ENCODE assay signal across 29 mouse cellular contexts in the genomic region with DNA sequence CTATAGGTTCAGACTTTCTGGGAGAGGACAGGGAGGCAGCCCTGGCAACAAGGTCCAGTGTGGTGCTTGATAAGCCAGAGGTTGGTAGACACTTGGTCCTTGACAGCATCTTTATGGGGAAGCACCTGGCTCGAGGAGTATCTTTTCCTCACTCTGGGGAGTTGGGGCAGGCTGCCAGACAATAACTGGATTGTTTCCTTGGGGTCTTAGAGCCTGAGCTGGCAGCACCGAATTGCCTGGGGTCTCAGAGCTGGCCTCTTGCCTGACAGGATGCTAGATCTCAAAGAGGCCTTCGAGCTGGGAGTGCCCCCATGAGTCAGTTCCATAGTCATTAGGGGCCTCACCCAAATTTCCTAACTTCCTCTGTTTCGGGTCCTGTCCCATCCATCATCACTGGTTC. TPM values are rescaled to one million over a fixed set of nuclear protein-coding genes. Genes with fewer than 3 reads are reported as not detected.
DNase-seq lines count a peak whose midpoint lies in the region; ATAC-seq and TF ChIP-seq lines count a peak whose summit lies in the region.
"Had no signal": no experiment of that assay in that cellular context is flagged by ENCODE, and none has a peak within 500 bp of the region (broad histone marks: within the 10 kb centered on the region; RNA-seq: fewer than 3 reads in every experiment).

No protein-coding gene starts in this region.

- TF ChIP-seq EP300 in liver, postnatal 0 days (IDR thresholded peaks at IDR 0.05; ENCODE audit: low read depth), result no peak

- H3K9me3 ChIP-seq in heart, embryonic 10.5 days, result no peaks in the 10 kb centered on the region
- no peaks in the 10 kb centered on the region for H3K9me3 ChIP-seq in limb, embryonic 15.5 days
- H3K9me3 ChIP-seq in liver, postnatal 0 days (ENCODE audit: low read length), result no peaks in the 10 kb centered on the region
- H3K9me3 ChIP-seq: forebrain, embryonic 15.5 days; hindbrain, embryonic 13.5 days; kidney, embryonic 15.5 days; megakaryocyte, embryonic 14.5 days; midbrain, embryonic 13.5 days; neural tube, embryonic 13.5 days; stomach, embryonic 15.5 days had no signal

- no peak overlapping the region for H3K9ac ChIP-seq in limb, embryonic 15.5 days
- no peak overlapping the region for H3K9ac ChIP-seq in liver, postnatal 0 days (replicated peaks)
- H3K9ac ChIP-seq: forebrain, embryonic 15.5 days; hindbrain, embryonic 13.5 days; kidney, embryonic 15.5 days; lung, embryonic 14.5 days; midbrain, embryonic 13.5 days; stomach, embryonic 15.5 days had no signal

- H3K4me1 ChIP-seq in heart, embryonic 10.5 days, result peaks cover 63% of the 10 kb centered on the region
- peaks cover 39% of the 10 kb centered on the region for H3K4me1 ChIP-seq in limb, embryonic 15.5 days
- peaks cover 52% of the 10 kb centered on the region for H3K4me1 ChIP-seq in liver, postnatal 0 days (ENCODE audit: insufficient read depth)

- H3K4me2 ChIP-seq in limb, embryonic 15.5 days, result no peak overlapping the region
- 0 out of 2 replicates have a peak overlapping the region, but pooled peaks have one; percentile 2 for H3K4me2 ChIP-seq in liver, postnatal 0 days (ENCODE audit: low read depth, low read length)
- H3K4me2 ChIP-seq: forebrain, embryonic 15.5 days; hindbrain, embryonic 13.5 days; midbrain, embryonic 13.5 days; neural tube, embryonic 13.5 days had no signal

- H3K4me3 ChIP-seq in heart, embryonic 10.5 days, result no peak overlapping the region
- H3K4me3 ChIP-seq in limb, embryonic 15.5 days, result no peak overlapping the region
- no peak overlapping the region for H3K4me3 ChIP-seq in liver, postnatal 0 days (ENCODE audit: low read depth, low read length)
- H3K4me3 ChIP-seq: forebrain, embryonic 15.5 days; hindbrain, embryonic 13.5 days; kidney, embryonic 15.5 days; left cerebral cortex, adult 2 months; megakaryocyte, embryonic 14.5 days; midbrain, embryonic 13.5 days; neural tube, embryonic 13.5 days; stomach, embryonic 15.5 days had no signal

- peak overlapping the region; percentile 17; the same call in 1 of the 2 replicates for H3K27ac ChIP-seq in heart, embryonic 10.5 days
- H3K27ac ChIP-seq in limb, embryonic 15.5 days, result peak overlapping the region; percentile 17; the same call in 1 of the 2 replicates
- 0 out of 2 replicates have a peak overlapping the region, but pooled peaks have one; percentile 35 for H3K27ac ChIP-seq in liver, postnatal 0 days (ENCODE audit: low read depth)
- H3K27ac ChIP-seq: forebrain, embryonic 15.5 days; left cerebral cortex, adult 2 months; midbrain, embryonic 13.5 days; neural tube, embryonic 13.5 days had no signal

- no peaks in the 10 kb centered on the region for H3K36me3 ChIP-seq in heart, embryonic 10.5 days
- no peaks in the 10 kb centered on the region for H3K36me3 ChIP-seq in limb, embryonic 15.5 days
- 0 out of 2 replicates have a peak, but pooled peaks cover 3% of the 10 kb centered on the region for H3K36me3 ChIP-seq in liver, postnatal 0 days (replicated peaks; ENCODE audit: insufficient read depth, low read length)
- H3K36me3 ChIP-seq: forebrain, embryonic 15.5 days; hindbrain, embryonic 13.5 days; kidney, embryonic 15.5 days; midbrain, embryonic 13.5 days; neural tube, embryonic 13.5 days; stomach, embryonic 15.5 days had no signal

- no peak for ATAC-seq in limb, embryonic 15.5 days (ENCODE audit: insufficient number of reproducible peaks, low FRiP score, low TSS enrichment, low read depth)
- no peak for ATAC-seq in liver, postnatal 0 days
- ATAC-seq: forebrain, embryonic 15.5 days; midbrain, embryonic 13.5 days had no signal

- WGBS in heart, embryonic 10.5 days, result 63% methylated on average over 4 of the region's 4 CpGs
- WGBS in limb, embryonic 15.5 days, result 29% methylated on average over 4 of the region's 4 CpGs
- 36% methylated on average over 4 of the region's 4 CpGs for WGBS in liver, postnatal 0 days (ENCODE audit: insufficient replicate concordance)

- DNase-seq in heart, embryonic 10.5 days (ENCODE audit: low spot score), result no peak
- no peak for DNase-seq in heart, adult 18-20 months
- DNase-seq in brain, embryonic 14.5 days (ENCODE audit: low read depth), result peak; percentile 25
- DNase-seq in liver, postnatal 0 days, result no peak
- DNase-seq in frontal cortex, postnatal 36 days (ENCODE audit: low spot score in 2 of 2), result no peak
- no peak for DNase-seq in cerebellum, postnatal 4 days (ENCODE audit: low spot score in 2 of 2)
- no peak for DNase-seq in retina, embryonic 14.5 days (ENCODE audit: low spot score)
- DNase-seq: adrenal gland, postnatal 25 days; B cell, adult 2 months; cerebellum, adult 9-10 months; gastrocnemius, postnatal 10 days; kidney, adult 11 months; kidney, postnatal 36 days; left cerebral cortex, postnatal 4 days; lung, embryonic 14.5 days; lung, postnatal 36 days; thymus, postnatal 36 days had no signal

- no peak for TF ChIP-seq POLR2A in brain, embryonic 14.5 days (IDR thresholded peaks at IDR 0.05; ENCODE audit: borderline replicate concordance, extremely low read depth, insufficient read depth, insufficient read length, poor library complexity, severe bottlenecking)

- TF ChIP-seq CTCF in brain, embryonic 14.5 days (IDR thresholded peaks at IDR 0.05; ENCODE audit: borderline replicate concordance, extremely low read depth, insufficient read depth, insufficient read length), result no peak
- TF ChIP-seq CTCF in liver, postnatal 0 days (IDR thresholded peaks at IDR 0.05; ENCODE audit: low read depth), result no peak

- no peaks in the 10 kb centered on the region for H3K27me3 ChIP-seq in heart, embryonic 10.5 days (ENCODE audit: insufficient read depth, poor library complexity, severe bottlenecking)
- H3K27me3 ChIP-seq in limb, embryonic 15.5 days, result no peaks in the 10 kb centered on the region
- no peaks in the 10 kb centered on the region for H3K27me3 ChIP-seq in liver, postnatal 0 days (ENCODE audit: insufficient read depth, low read length)
- H3K27me3 ChIP-seq: kidney, embryonic 15.5 days; stomach, embryonic 15.5 days had no signal

RNA-seq across cellular contexts. Expression of a gene that starts 1.6 kb away (rescaled TPM):
- polyA plus RNA-seq in heart, embryonic 10.5 days (2016; fragmentation: Nextera tagmentation; extraction: Ambion mirVana), result 31.1 and 39.8 TPM in 2 replicates
- total RNA-seq in heart, adult 18-20 months (2021), result 1 to 10 TPM; 6.4 to 7.7 TPM
- 11.5 and 13.1 TPM in 2 replicates for polyA plus RNA-seq in brain, embryonic 14.5 days (2012; rRNA removed)
- 78.4 and 102 TPM in 2 replicates for polyA plus RNA-seq in limb, embryonic 15.5 days (2015; fragmentation: Nextera tagmentation; extraction: Ambion mirVana)
- 59.3 and 70.0 TPM in 2 replicates for polyA plus RNA-seq in liver, postnatal 0 days (2015; fragmentation: Nextera tagmentation; extraction: Ambion mirVana)

RNA-seq across cellular contexts. Expression of a gene that starts 31.1 kb away (rescaled TPM):
- polyA plus RNA-seq in heart, embryonic 10.5 days (2016; fragmentation: Nextera tagmentation; extraction: Ambion mirVana), result 0.10 TPM in 1 of 2 replicates, not detected in the other
- under 1 TPM in 1 of 2 experiments, not detected in 1; 0.10 TPM for total RNA-seq in heart, adult 18-20 months (2021)
- polyA plus RNA-seq in brain, embryonic 14.5 days (2012; rRNA removed), result 0.25 and 0.50 TPM in 2 replicates
- polyA plus RNA-seq in limb, embryonic 15.5 days (2015; fragmentation: Nextera tagmentation; extraction: Ambion mirVana), result 10.2 and 11.8 TPM in 2 replicates
- polyA plus RNA-seq in liver, postnatal 0 days (2015; fragmentation: Nextera tagmentation; extraction: Ambion mirVana), result 0.05 TPM in 1 of 2 replicates, not detected in the other
- total RNA-seq: adrenal gland, postnatal 25 days; common myeloid progenitor, adult 5-6 weeks; granulocyte monocyte progenitor cell, adult 5-6 weeks; left cerebral cortex, postnatal 4 days had no signal
- polyA plus RNA-seq: embryonic facial prominence, embryonic 11.5 days; forebrain, embryonic 15.5 days; hindbrain, embryonic 13.5 days; kidney, embryonic 15.5 days; neural tube, embryonic 13.5 days had no signal
